In genomic region chr19:28946782-28947181, GRCm38 (mm10) we compare ENCODE assay signal across 20 mouse cellular contexts. TPM values are rescaled to one million over a fixed set of nuclear protein-coding genes. Genes with fewer than 3 reads are reported as not detected.
DNase-seq lines count a peak whose midpoint lies in the region; ATAC-seq and TF ChIP-seq lines count a peak whose summit lies in the region.
"Had no signal": no experiment of that assay in that cellular context is flagged by ENCODE, and none has a peak within 500 bp of the region (broad histone marks: within the 10 kb centered on the region; RNA-seq: fewer than 3 reads in every experiment).

No protein-coding gene starts in this region.

- H3K9ac ChIP-seq in heart, adult 2 months (ENCODE audit: low read depth, low read length): no peak overlapping the region
- no peak overlapping the region for H3K9ac ChIP-seq in heart, embryonic 11.5 days (ENCODE audit: low read depth, low read length)
- H3K9ac ChIP-seq: embryonic facial prominence, embryonic 15.5 days; hindbrain, embryonic 15.5 days; kidney, embryonic 15.5 days had no signal

- no peak overlapping the region for H3K4me3 ChIP-seq in heart, adult 2 months
- no peak overlapping the region for H3K4me3 ChIP-seq in heart, embryonic 11.5 days (ENCODE audit: low read depth, low read length)
- no peak overlapping the region for H3K4me3 ChIP-seq in myocyte
- H3K4me3 ChIP-seq: embryonic facial prominence, embryonic 15.5 days; forebrain, embryonic 10.5 days; hindbrain, embryonic 15.5 days; kidney, embryonic 15.5 days had no signal

- TF ChIP-seq CTCF in heart, adult 2 months (IDR thresholded peaks at IDR 0.05): no peak

- H3K4me2 ChIP-seq in heart, embryonic 11.5 days: no peak overlapping the region
- H3K4me2 ChIP-seq in myocyte (ENCODE audit: low read depth): peak overlapping the region; percentile 1
- H3K4me2 ChIP-seq: embryonic facial prominence, embryonic 15.5 days; hindbrain, embryonic 15.5 days; kidney, embryonic 15.5 days; liver, embryonic 11.5 days had no signal

- peak; percentile 62; the same call in 1 of the 2 replicates for TF ChIP-seq EP300 in heart, adult 2 months (IDR thresholded peaks at IDR 0.05; ENCODE audit: insufficient read depth, low read depth, low read length)

- no peaks in the 10 kb centered on the region for H3K79me2 ChIP-seq in heart, adult 2 months (replicated peaks; ENCODE audit: control insufficient read depth, insufficient read depth, low read length)
- no peaks in the 10 kb centered on the region for H3K79me2 ChIP-seq in myocyte (ENCODE audit: control insufficient read depth, insufficient read depth)

- no peak overlapping the region for H3K27ac ChIP-seq in heart, adult 2 months
- no peak overlapping the region for H3K27ac ChIP-seq in heart, embryonic 11.5 days (ENCODE audit: low read depth, low read length)
- H3K27ac ChIP-seq: embryonic facial prominence, embryonic 15.5 days; forebrain, embryonic 10.5 days; hindbrain, embryonic 15.5 days; kidney, embryonic 15.5 days had no signal

- peaks cover 5% of the 10 kb centered on the region; the same call in 1 of the 2 replicates for H3K36me3 ChIP-seq in heart, adult 2 months (ENCODE audit: control insufficient read depth, insufficient read depth, low read length)
- no peaks in the 10 kb centered on the region for H3K36me3 ChIP-seq in heart, embryonic 11.5 days (ENCODE audit: control insufficient read depth, insufficient read depth, low read length)
- no peaks in the 10 kb centered on the region for H3K36me3 ChIP-seq in myocyte (ENCODE audit: control insufficient read depth, insufficient read depth)
- H3K36me3 ChIP-seq: embryonic facial prominence, embryonic 15.5 days; forebrain, embryonic 10.5 days; hindbrain, embryonic 15.5 days; kidney, embryonic 15.5 days had no signal

- ATAC-seq in heart, embryonic 11.5 days (replicated peaks; ENCODE audit: insufficient number of reproducible peaks, low FRiP score, low TSS enrichment): no peak
- ATAC-seq: intestine, embryonic 16.5 days had no signal

- H3K27me3 ChIP-seq in heart, adult 2 months (ENCODE audit: control insufficient read depth, insufficient read depth, low read length): no peaks in the 10 kb centered on the region
- H3K27me3 ChIP-seq in heart, embryonic 11.5 days (ENCODE audit: control insufficient read depth, insufficient read depth, low read length): no peaks in the 10 kb centered on the region
- peaks cover 13% of the 10 kb centered on the region for H3K27me3 ChIP-seq in myocyte (ENCODE audit: control insufficient read depth, insufficient read depth, insufficient read length)
- H3K27me3 ChIP-seq: hindbrain, embryonic 15.5 days; kidney, embryonic 15.5 days had no signal

- no peak overlapping the region for H3ac ChIP-seq in myocyte (ENCODE audit: control insufficient read depth, insufficient read length)

- 8% methylated on average over 4 of the region's 4 CpGs for WGBS in heart, adult 2 months
- WGBS in heart, embryonic 11.5 days (ENCODE audit: insufficient replicate concordance): 11% methylated on average over 4 of the region's 4 CpGs

- TF ChIP-seq POLR2A in heart, adult 2 months (IDR thresholded peaks at IDR 0.05; ENCODE audit: insufficient read depth, low read depth, low read length): no peak
- no peak for TF ChIP-seq POLR2A in myocyte (IDR thresholded peaks at IDR 0.05; ENCODE audit: insufficient read length, low read depth)

- intact Hi-C loops in heart, adult 2 months (cut with DNase I): no loop called here

- no peaks in the 10 kb centered on the region; the same call in 1 of the 2 replicates for H3K4me1 ChIP-seq in heart, adult 2 months (ENCODE audit: control insufficient read depth, insufficient read depth, low read length)
- H3K4me1 ChIP-seq in heart, embryonic 11.5 days (ENCODE audit: control insufficient read depth, insufficient read depth, low read length): peaks cover 6% of the 10 kb centered on the region; the same call in 1 of the 2 replicates
- H3K4me1 ChIP-seq: forebrain, embryonic 10.5 days; hindbrain, embryonic 15.5 days; kidney, embryonic 15.5 days had no signal

- no peak for DNase-seq in heart, adult 2 months
- peak; percentile 16 for DNase-seq in layer of hippocampus, adult 11-12 months (ENCODE audit: low spot score)
- DNase-seq in layer of hippocampus, postnatal 10 days (ENCODE audit: low spot score in 2 of 2): no peak
- peak; percentile 26 to 45 for DNase-seq in right cerebral cortex, adult 2 months (ENCODE audit: low spot score in 2 of 2)
- DNase-seq in right cerebral cortex, postnatal 10 days (ENCODE audit: low spot score in 2 of 2): no peak
- no peak for DNase-seq in B cell, adult 2 months
- DNase-seq: adrenal gland, postnatal 25 days; cerebellum, adult 9-11 months; lung, adult 2 months; lung, postnatal 4 days; midbrain, embryonic 14.5 days; thymus, postnatal 25 days had no signal

- H3K9me3 ChIP-seq in heart, embryonic 11.5 days (replicated peaks; ENCODE audit: control insufficient read depth, low read length): no peaks in the 10 kb centered on the region
- H3K9me3 ChIP-seq: embryonic facial prominence, embryonic 15.5 days; forebrain, embryonic 10.5 days; hindbrain, embryonic 15.5 days; kidney, embryonic 15.5 days had no signal

TF ChIP-seq in myocyte, 11 proteins besides CTCF, POLR2A, EP300 and RAD21:
- TF ChIP-seq TCF12 (IDR thresholded peaks at IDR 0.05; ENCODE audit: insufficient read depth, poor library complexity, severe bottlenecking) (peak; percentile 79), MYOD1 (IDR thresholded peaks at IDR 0.05; ENCODE audit: control insufficient read depth in 1 of 3, insufficient read length in 2 of 3, low read depth in 2 of 3) (peak; percentile 29 to 99 (median 91)), MYOG (IDR thresholded peaks at IDR 0.05; ENCODE audit: control insufficient read depth in 1 of 3, insufficient read depth in 1 of 3, insufficient read length in 2 of 3, low read depth in 2 of 3) (peak; percentile 68 to 97 (median 84)), POLR2AphosphoS2 (IDR thresholded peaks at IDR 0.05; ENCODE audit: insufficient read length, low read depth) (no peak), SRF (IDR thresholded peaks at IDR 0.05; ENCODE audit: control insufficient read depth, insufficient read length, low read depth) (no peak), TCF3 (IDR thresholded peaks at IDR 0.05; ENCODE audit: insufficient read length, low read depth) (peak; percentile 81)

RNA-seq across cellular contexts. Expression of gene Plpp6, which starts 17.0 kb away (rescaled TPM):
- 1 to 10 TPM; 6.6 to 7.4 TPM for total RNA-seq in heart, adult 2 months (2021)
- polyA plus RNA-seq in heart, adult 2 months (2012; rRNA removed): 4.9 and 6.6 TPM in 2 replicates
- polyA plus RNA-seq in heart, embryonic 11.5 days (2014; fragmentation: Nextera tagmentation; extraction: Ambion mirVana): 6.2 and 8.3 TPM in 2 replicates
- total RNA-seq in layer of hippocampus, postnatal 10 days (2021): 10 to 100 TPM; 31.0 to 36.5 TPM
- 1.1 TPM for polyA plus RNA-seq in myocyte (2012; fragmentation: generic; extraction: Trizol)

RNA-seq across cellular contexts. Expression of gene 4430402I18Rik, which starts 20.8 kb away (rescaled TPM):
- 10 to 100 TPM; 22.6 to 27.0 TPM for total RNA-seq in heart, adult 2 months (2021)
- 16.8 and 20.6 TPM in 2 replicates for polyA plus RNA-seq in heart, adult 2 months (2012; rRNA removed)
- 2.3 and 5.1 TPM in 2 replicates for polyA plus RNA-seq in heart, embryonic 11.5 days (2014; fragmentation: Nextera tagmentation; extraction: Ambion mirVana)
- 1 to 10 TPM; 4.2 to 9.8 TPM for total RNA-seq in layer of hippocampus, postnatal 10 days (2021)
- 0.16 TPM for polyA plus RNA-seq in myocyte (2012; fragmentation: generic; extraction: Trizol)

RNA-seq across cellular contexts. Expression of gene Cdc37l1, which starts 43.4 kb away (rescaled TPM):
- 10 to 100 TPM; 68.6 to 80.4 TPM for total RNA-seq in heart, adult 2 months (2021)
- polyA plus RNA-seq in heart, adult 2 months (2012; rRNA removed): 20.4 and 37.3 TPM in 2 replicates
- 35.6 and 36.7 TPM in 2 replicates for polyA plus RNA-seq in heart, embryonic 11.5 days (2014; fragmentation: Nextera tagmentation; extraction: Ambion mirVana)
- 10 to 100 TPM; 75.1 to 84.3 TPM for total RNA-seq in layer of hippocampus, postnatal 10 days (2021)
- 9.2 TPM for polyA plus RNA-seq in myocyte (2012; fragmentation: generic; extraction: Trizol)

Comparison
In these comparisons a context has a peak if more than half of its experiments do, and no peak if none do; other contexts are left out.
1. DNase-seq: peak in layer of hippocampus, adult 11-12 months (single experiment) and right cerebral cortex, adult 2 months (2 of 2); none in heart, adult 2 months (0 of 2), layer of hippocampus, postnatal 10 days (0 of 2), right cerebral cortex, postnatal 10 days (0 of 2) and B cell, adult 2 months (0 of 2).